Mouse (Mus musculus) olfactory bulb, adult 2 months (tissue): ENCODE results near the gene Evc. TPM values are rescaled to one million over a fixed set of nuclear protein-coding genes. Genes with fewer than 3 reads are reported as not detected.

Experiments used
- H3K27ac ChIP-seq: fragments of 200-500 bp; 2 replicates; pipeline ENCODE4 v1.5.1; 2012; ENCODE audit warnings: low read depth, low read length; ENCODE audit not compliant: insufficient read depth
- H3K4me1 ChIP-seq: fragments of 200-500 bp; 2 replicates; pipeline ENCODE4 v1.6.1; 2012; ENCODE audit warnings: low read length; ENCODE audit not compliant: control insufficient read depth, insufficient read depth
- H3K4me3 ChIP-seq: fragments of 200-500 bp; 2 replicates; pipeline ENCODE4 v1.5.1; 2012; ENCODE audit warnings: mild to moderate bottlenecking, low read depth, low read length, moderate library complexity; ENCODE audit not compliant: insufficient read depth
- CTCF ChIP-seq: fragments of 200-500 bp; IDR thresholded peaks from 2 replicates; pipeline ENCODE4 v1.5.1; 2012; ENCODE audit warnings: low read depth, mild to moderate bottlenecking, low read length, moderate library complexity; ENCODE audit not compliant: insufficient read depth
- POLR2A ChIP-seq: fragments of 200-500 bp; IDR thresholded peaks from 2 replicates; pipeline ENCODE4 v1.6.1; 2012; ENCODE audit warnings: mild to moderate bottlenecking, low read depth, low read length, moderate library complexity; ENCODE audit not compliant: insufficient read depth
- WGBS: fragments of 180-500 bp; shearing (Covaris S2); methylation state at CpG from one replicate; pipeline ENCODE4 v1.1.7; 2018; 5-methylcytosine and 5-hydroxymethylcytosine counted together
- polyA plus RNA-seq: library from polyadenylated mRNA; stranded (reverse); fragments of >200 nt; gene quantifications from 2 replicates; pipeline ENCODE4 v1.2.4, GENCODE M21; 2012; ENCODE audit warnings: low replicate concordance; ENCODE audit not compliant: missing spikeins, insufficient read depth, insufficient read length

Gene Evc
- polyA plus RNA-seq, 1 experiment = not detected

- H3K4me1 ChIP-seq = peaks cover 22% of the 10 kb centered on the region
- no peak overlapping the region for H3K4me3 ChIP-seq
- peak overlapping the region; percentile 65 for H3K27ac ChIP-seq
- 28% methylated on average over 6 of the region's 6 CpGs for WGBS
- TF ChIP-seq CTCF (no peak), POLR2A (no peak)
These were observed 72.9 kb downstream of the Evc start for GRCm38 (mm10) chr5:37263816-37264215.

DNA sequence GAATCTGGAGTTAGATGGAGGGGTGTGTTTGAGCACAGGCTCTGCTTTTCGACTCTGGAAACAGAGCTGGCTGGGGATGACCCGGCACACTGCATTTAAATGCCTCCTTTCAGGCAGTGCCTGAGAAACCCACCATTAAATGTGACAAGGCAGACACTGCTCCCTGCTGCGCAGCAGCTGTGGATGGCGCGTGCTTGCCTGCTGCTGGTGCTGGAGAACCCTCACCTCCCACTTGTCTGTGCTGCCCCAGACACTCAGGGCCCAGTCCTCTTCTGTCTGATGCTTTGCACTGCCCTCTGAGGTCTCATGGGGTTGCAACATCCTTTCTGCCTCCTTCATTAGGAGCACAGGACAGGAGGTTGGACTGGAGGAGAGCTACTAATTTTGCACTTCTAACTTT lies 75.0 kb downstream of the Evc start:
- no peak overlapping the region for H3K4me3 ChIP-seq
- H3K27ac ChIP-seq = peak overlapping the region; percentile 92
- H3K4me1 ChIP-seq = peaks cover 33% of the 10 kb centered on the region
- TF ChIP-seq CTCF (no peak), POLR2A (no peak)
- 4% methylated on average over 5 of the region's 5 CpGs for WGBS

GRCm38 (mm10) chr5:37257243-37257642 lies 79.5 kb downstream of the Evc start:
- no peak for TF ChIP-seq POLR2A
- H3K27ac ChIP-seq = peak overlapping the region; percentile 80
- 25% methylated on average over 5 of the region's 5 CpGs for WGBS
- H3K4me1 ChIP-seq = peaks cover 35% of the 10 kb centered on the region
- H3K4me3 ChIP-seq = no peak overlapping the region

- no peak overlapping the region for H3K4me3 ChIP-seq
- peak overlapping the region; percentile 80 for H3K27ac ChIP-seq
- no peak for TF ChIP-seq POLR2A
- TF ChIP-seq CTCF = no peak
- H3K4me1 ChIP-seq = peaks cover 37% of the 10 kb centered on the region
- 46% methylated on average over 7 of the region's 7 CpGs for WGBS
These were observed 79.9 kb downstream of the Evc start for GRCm38 (mm10) chr5:37256823-37257222.

DNA sequence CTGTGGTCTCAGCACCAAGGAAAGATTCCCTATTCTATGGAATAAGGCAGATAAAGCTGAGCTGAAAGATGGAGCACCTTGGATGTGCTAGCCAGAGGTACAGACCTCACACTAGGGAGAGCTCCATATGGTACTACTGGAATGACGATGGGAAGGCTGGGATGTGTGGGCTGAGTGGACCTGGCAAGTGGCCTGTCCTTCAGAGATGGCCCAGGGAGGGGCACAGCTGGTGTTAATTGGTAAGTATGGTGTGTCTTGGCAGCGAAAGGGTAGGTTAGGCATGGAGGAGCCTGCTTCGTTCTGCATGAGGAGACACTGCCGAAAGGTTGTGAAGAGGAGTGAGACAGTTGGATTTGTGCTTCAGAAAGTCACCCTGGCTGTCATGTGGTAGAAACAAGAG lies 82.2 kb downstream of the Evc start:
- TF ChIP-seq CTCF (no peak), POLR2A (no peak)
- H3K4me3 ChIP-seq = no peak overlapping the region
- WGBS = 29% methylated on average over 4 of the region's 4 CpGs
- H3K4me1 ChIP-seq = peaks cover 50% of the 10 kb centered on the region
- peak overlapping the region; percentile 85 for H3K27ac ChIP-seq

DNA sequence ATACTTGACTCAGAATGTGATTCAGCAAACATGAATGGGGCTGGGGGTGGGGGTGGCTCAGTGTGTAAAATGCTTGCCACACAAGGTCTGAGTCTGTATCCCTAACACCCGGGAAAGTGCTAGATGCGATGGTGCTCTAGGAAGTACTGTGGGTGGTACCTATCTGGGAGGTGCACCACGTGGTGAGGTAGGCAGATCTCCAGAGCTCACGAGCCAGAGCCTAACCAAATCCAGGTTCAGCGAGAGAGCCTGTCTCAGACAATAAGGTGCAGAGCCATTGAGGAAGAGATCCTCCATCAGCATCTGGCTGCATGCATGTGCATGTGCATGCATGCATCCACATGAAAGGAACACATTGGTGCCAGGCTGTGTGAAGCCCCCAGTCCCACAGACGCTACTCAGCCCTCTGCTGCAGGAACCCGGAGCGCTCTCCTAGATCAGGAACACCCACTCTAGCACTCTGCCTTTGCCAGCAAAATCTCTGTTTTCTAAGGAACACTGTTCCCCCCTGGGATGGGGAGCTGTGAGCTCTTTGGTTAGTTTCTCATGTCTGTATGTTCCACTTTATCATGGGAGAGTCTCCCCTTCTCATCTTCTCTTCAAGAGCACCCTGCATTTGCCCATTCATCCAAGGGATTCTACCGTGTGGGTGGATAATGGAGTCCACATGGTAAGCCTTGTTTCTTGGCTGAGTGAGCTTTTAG lies 84.4 kb downstream of the Evc start:
- WGBS = 29% methylated on average over 9 of the region's 9 CpGs
- no peak overlapping the region for H3K4me3 ChIP-seq
- H3K4me1 ChIP-seq = peaks cover 52% of the 10 kb centered on the region
- TF ChIP-seq CTCF (no peak), POLR2A (no peak)
- H3K27ac ChIP-seq = peak overlapping the region; percentile 29; the same call in 1 of the 2 replicates

DNA sequence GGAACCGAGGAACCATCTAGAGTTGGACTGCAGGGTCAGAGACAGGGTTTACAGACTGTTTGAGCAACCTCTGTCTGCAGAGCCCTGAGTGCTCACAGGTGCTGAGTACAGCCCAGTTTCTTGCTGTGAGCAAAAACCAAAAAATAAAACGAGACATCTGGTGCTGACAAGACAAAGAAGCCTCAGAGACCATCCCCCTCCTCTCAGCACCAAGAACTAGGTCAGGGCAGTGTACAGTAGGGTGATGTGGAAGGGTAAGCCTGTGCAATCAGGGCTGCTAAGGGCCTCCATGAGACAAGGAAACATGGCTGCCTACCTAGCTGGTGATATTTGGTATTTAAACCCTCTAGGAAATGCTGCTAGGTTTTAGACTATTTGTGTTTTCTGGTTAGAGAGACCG lies 85.1 kb downstream of the Evc start:
- Histone ChIP-seq H3K27ac (no peak overlapping the region; the same call in 1 of the 2 replicates), H3K4me1 (peaks cover 48% of the 10 kb centered on the region), H3K4me3 (no peak overlapping the region)
- 31% methylated on average over 3 of the region's 3 CpGs for WGBS
- TF ChIP-seq POLR2A (no peak), CTCF (no peak)

DNA sequence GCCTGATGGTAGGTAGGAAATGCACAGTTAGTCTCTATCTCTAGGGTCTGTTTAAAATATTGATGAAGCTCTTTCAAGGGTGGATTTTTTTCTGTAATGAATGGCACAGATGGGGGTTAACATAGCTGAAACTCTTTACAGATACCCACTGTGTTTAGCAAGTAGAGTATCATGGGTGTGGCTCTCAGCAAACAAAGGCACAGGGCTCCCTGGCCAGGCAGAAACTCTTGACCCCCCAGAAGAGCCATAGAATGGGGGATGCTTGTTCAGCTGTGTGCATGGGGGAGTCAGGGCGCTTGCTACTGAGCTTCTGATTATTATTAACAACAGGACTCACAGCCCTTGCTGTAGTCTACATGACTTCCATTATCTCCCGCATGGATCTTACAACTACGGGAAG lies 87.8 kb downstream of the Evc start:
- TF ChIP-seq CTCF = no peak
- TF ChIP-seq POLR2A = no peak
- WGBS = 36% methylated on average over 3 of the region's 3 CpGs
- Histone ChIP-seq H3K4me1 (peaks cover 51% of the 10 kb centered on the region), H3K4me3 (no peak overlapping the region), H3K27ac (no peak overlapping the region)

DNA sequence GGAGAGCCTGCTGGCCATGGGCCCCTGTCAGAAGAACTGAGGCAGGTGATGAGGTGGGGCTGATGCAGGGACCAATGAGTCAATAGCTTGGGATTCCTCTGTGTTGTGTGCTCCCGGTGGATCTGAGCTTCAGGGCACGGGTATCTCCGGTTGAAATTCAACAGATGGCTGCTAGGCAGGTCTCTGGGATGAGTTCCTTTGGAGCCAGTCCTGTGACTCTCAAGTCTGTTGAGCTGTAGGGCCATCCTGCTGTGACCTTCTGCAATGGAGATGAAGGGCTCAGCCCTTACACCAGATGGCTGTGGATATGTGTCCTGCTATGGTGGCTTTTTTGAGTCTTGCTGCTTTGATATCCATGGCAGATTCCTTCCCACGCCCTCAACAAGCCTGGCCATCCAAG lies 89.2 kb downstream of the Evc start:
- 0 out of 2 replicates have a peak overlapping the region, but pooled peaks have one; percentile 8 for H3K27ac ChIP-seq
- TF ChIP-seq CTCF (no peak), POLR2A (no peak)
- 27% methylated on average over 4 of the region's 4 CpGs for WGBS
- peak overlapping the region; percentile 63 for H3K4me3 ChIP-seq
- peaks cover 53% of the 10 kb centered on the region for H3K4me1 ChIP-seq
